Mouse (Mus musculus) liver, postnatal 0 days (tissue): ENCODE data around the gene Map4k4. TPM values are rescaled to one million over a fixed set of nuclear protein-coding genes. Genes with fewer than 3 reads are reported as not detected.
A peak's percentile ranks its signal among the peaks of the same experiment; 100 is the strongest.

Source experiments
- ATAC-seq: fragments of 200-750 bp; cut with Nextera tagmentation; 2 replicates; pipeline ENCODE4 v1.8.0; 2017; ENCODE audit warnings: mild to moderate bottlenecking, moderate library complexity
- DNase-seq: peaks from one replicate; pipeline ENCODE4 v3.0.0-alpha.2; 2016
- H3K27ac ChIP-seq: fragments of 300-500 bp; sonication (generic); 2 replicates; pipeline ENCODE4 v1.5.1; 2014; ENCODE audit warnings: antibody characterized with exemption, moderate library complexity, mild to moderate bottlenecking, low read depth
- H3K27me3 ChIP-seq: fragments of 300-500 bp; sonication (generic); 2 replicates; pipeline ENCODE4 v1.6.1; 2014; ENCODE audit warnings: low read length, control low read depth, mixed read lengths; ENCODE audit not compliant: insufficient read depth
- H3K36me3 ChIP-seq: fragments of 300-500 bp; sonication (generic); replicated peaks from 2 replicates; pipeline ENCODE4 v1.6.1; 2014; ENCODE audit warnings: mild to moderate bottlenecking, control low read depth, low read length, moderate library complexity, mixed read lengths; ENCODE audit not compliant: insufficient read depth
- H3K4me1 ChIP-seq: fragments of 300-500 bp; sonication (generic); 2 replicates; pipeline ENCODE4 v1.6.1; 2014; ENCODE audit warnings: antibody characterized with exemption, mild to moderate bottlenecking, control low read depth; ENCODE audit not compliant: insufficient read depth
- H3K4me2 ChIP-seq: fragments of 300-500 bp; sonication (generic); 2 replicates; pipeline ENCODE4 v1.6.1; 2014; ENCODE audit warnings: low read depth, mild to moderate bottlenecking, low read length, moderate library complexity, mixed read lengths
- H3K4me3 ChIP-seq: fragments of 300-500 bp; sonication (generic); 2 replicates; pipeline ENCODE4 v1.5.1; 2014; ENCODE audit warnings: low read depth, low read length
- H3K9ac ChIP-seq: fragments of 300-500 bp; sonication (generic); replicated peaks from 2 replicates; pipeline ENCODE4 v1.6.1; 2014; ENCODE audit warnings: mild to moderate bottlenecking, moderate library complexity
- H3K9me3 ChIP-seq: fragments of 300-500 bp; sonication (generic); 2 replicates; pipeline ENCODE4 v1.6.1; 2016; ENCODE audit warnings: mild to moderate bottlenecking, control low read depth, low read length, mixed read lengths
- CTCF ChIP-seq: sonication (generic); IDR thresholded peaks from 2 replicates; pipeline ENCODE4 v1.5.1; 2016; ENCODE audit warnings: antibody characterized with exemption, low read depth
- EP300 ChIP-seq: IDR thresholded peaks from 2 replicates; pipeline ENCODE4 v1.6.1; 2016; ENCODE audit warnings: antibody characterized with exemption, low read depth, mild to moderate bottlenecking
- WGBS: fragments of 180-500 bp; shearing (Covaris S2); extraction: QIAGEN DNeasy Blood & Tissue Kit; methylation state at CpG from one replicate; pipeline ENCODE4 v1.1.7; 2014; ENCODE audit not compliant: insufficient replicate concordance; 5-methylcytosine and 5-hydroxymethylcytosine counted together
- polyA plus RNA-seq: library from polyadenylated mRNA; unstranded; fragments of >200 nt; fragmentation: Nextera tagmentation; extraction: Ambion mirVana; gene quantifications from 2 replicates; pipeline ENCODE4 v1.2.1, GENCODE M21; 2015

Gene Map4k4
- polyA plus RNA-seq, 1 experiment from 2014 or later, result 4.2 TPM

DNA sequence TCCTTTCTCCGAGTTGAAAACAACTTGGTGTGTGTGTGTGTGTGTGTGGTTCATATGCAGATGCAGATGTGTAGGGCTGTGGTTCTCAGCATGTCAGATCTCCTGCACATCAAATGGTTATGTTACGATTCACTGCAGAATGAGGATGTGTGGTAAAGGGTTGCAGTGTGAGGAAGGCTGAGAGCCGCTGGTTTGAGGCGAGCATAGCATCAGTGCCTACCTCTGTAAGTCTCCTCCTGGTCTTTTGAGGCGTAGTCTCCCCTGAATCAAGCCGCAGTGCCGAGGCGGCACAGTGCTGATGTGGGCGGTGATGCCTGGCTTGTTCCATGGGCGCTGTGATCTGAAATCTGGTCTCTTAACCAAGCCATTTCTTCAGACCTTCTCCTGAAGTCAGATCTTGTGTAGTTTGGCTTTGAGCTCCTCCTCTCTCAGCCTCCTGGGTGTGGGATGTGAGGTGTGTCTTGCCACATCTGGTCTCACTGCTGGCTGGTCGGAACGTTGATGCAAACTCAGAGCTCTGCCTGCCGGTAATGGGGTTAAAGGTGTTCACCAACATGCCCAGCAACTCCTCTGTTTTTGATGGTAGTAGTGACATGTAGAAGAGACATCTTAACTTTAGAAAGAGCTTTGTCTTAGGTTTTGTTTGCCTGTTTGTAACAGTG lies 17.3 kb downstream of the Map4k4 start:
- no peaks in the 10 kb centered on the region; the same call in 1 of the 2 replicates for H3K36me3 ChIP-seq
- no peak for DNase-seq
- WGBS, result 71% methylated on average over 13 of the region's 13 CpGs
- H3K4me2 ChIP-seq, result no peak overlapping the region
- peaks cover 39% of the 10 kb centered on the region for H3K4me1 ChIP-seq
- H3K9me3 ChIP-seq, result no peaks in the 10 kb centered on the region
- TF ChIP-seq EP300 (no peak), CTCF (no peak)
- H3K27me3 ChIP-seq, result no peaks in the 10 kb centered on the region
- ATAC-seq, result no peak
- no peak overlapping the region for H3K4me3 ChIP-seq
- H3K9ac ChIP-seq, result no peak overlapping the region
- H3K27ac ChIP-seq, result no peak overlapping the region

DNA sequence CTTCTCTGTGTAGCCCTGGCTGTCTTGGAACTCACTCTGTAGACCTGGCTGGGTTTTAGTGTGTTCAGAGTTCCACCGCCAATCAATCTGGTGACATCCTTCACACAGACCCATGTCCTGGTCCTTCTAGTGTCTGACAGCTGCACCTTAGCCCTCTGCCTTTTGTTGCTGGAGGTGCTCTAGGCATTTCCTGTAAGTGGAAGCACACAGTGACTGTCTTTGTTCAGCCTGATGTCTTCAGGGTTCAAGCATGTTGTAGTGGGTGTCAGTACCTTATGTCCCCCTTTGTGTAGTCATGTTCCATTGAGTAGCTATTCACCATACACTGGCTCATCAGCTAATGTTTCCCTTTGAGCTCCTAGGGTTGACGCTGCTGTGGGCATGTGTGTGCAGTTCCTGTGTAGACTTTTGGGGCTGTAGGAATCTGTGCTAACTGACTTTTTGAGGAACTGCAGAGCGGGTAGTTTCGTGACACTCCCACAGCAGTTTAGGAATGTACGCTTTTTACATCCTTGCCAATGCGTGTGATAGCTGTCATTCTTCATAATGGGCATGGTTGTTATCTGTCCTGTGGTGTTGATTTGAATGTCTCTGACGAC lies 17.9 kb downstream of the Map4k4 start:
- TF ChIP-seq CTCF (no peak), EP300 (no peak)
- 43% methylated on average over 7 of the region's 7 CpGs for WGBS

DNA sequence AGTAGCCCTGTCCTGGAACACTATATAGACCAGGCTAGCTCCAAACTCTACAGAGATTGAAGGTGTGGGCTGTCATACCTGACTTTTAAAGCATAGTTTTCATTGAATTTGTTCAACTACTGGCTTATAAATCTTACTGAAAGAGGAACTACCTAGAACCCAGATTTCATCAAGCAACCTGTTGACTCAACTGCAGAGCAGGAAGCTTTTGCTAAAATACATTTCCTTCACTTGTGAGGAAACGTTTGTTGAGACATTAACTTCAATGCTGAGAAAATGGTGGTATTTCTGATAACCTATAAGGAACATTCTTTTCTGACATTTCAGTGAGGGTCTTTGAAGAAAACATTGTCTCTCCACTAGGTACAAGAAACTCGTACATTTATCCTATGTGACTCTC lies 19.9 kb downstream of the Map4k4 start:
- peaks cover 57% of the 10 kb centered on the region for H3K4me1 ChIP-seq
- DNase-seq (no peak), ATAC-seq (no peak)
- H3K9me3 ChIP-seq, result no peaks in the 10 kb centered on the region
- H3K9ac ChIP-seq, result no peak overlapping the region
- peak overlapping the region; percentile 36 for H3K27ac ChIP-seq
- WGBS, result 39% methylated on average over 2 of the region's 2 CpGs
- no peak overlapping the region for H3K4me3 ChIP-seq
- H3K4me2 ChIP-seq, result 0 out of 2 replicates have a peak overlapping the region, but pooled peaks have one; percentile 29
- no peaks in the 10 kb centered on the region for H3K36me3 ChIP-seq
- no peaks in the 10 kb centered on the region for H3K27me3 ChIP-seq
- TF ChIP-seq CTCF, result no peak
- TF ChIP-seq EP300, result peak; percentile 47; the same call in 1 of the 2 replicates

More for the DNA sequence above, 17.9 kb downstream of the Map4k4 start:
- Histone ChIP-seq H3K9me3 (no peaks in the 10 kb centered on the region), H3K4me1 (peaks cover 45% of the 10 kb centered on the region), H3K4me3 (no peak overlapping the region), H3K27me3 (no peaks in the 10 kb centered on the region), H3K9ac (no peak overlapping the region), H3K36me3 (no peaks in the 10 kb centered on the region; the same call in 1 of the 2 replicates), H3K27ac (no peak overlapping the region), H3K4me2 (no peak overlapping the region)
- ATAC-seq, result no peak
- DNase-seq, result no peak

DNA sequence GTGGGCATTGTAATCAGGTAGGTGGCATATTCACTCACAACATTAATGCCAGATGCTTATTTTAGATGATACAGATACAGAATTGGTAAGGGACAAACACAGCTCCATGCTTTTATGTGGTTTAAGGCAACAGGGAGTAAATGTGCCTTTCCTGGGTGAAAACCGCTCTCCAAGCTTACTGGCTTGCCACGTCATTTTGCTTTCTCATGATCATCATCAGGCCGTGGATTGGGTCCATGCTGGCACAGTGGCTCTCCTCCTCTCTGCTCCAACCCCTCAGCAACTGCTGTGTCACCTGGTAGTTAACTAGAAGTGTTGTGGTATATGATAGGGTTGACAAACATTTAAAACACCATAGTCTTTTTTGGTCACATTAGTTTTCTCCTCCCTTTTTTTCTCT lies 21.3 kb downstream of the Map4k4 start:
- Histone ChIP-seq H3K9ac (no peak overlapping the region), H3K4me2 (no peak overlapping the region), H3K27me3 (no peaks in the 10 kb centered on the region), H3K4me1 (peaks cover 61% of the 10 kb centered on the region), H3K4me3 (no peak overlapping the region), H3K27ac (0 out of 2 replicates have a peak overlapping the region, but pooled peaks have one; percentile 1), H3K9me3 (no peaks in the 10 kb centered on the region), H3K36me3 (no peaks in the 10 kb centered on the region)
- DNase-seq, result no peak
- ATAC-seq, result no peak
- WGBS, result 68% methylated on average over 3 of the region's 3 CpGs
- TF ChIP-seq EP300, result no peak
- no peak for TF ChIP-seq CTCF

GRCm38 (mm10) chr1:39922714-39923113 lies 22.0 kb downstream of the Map4k4 start:
- H3K27ac ChIP-seq, result peak overlapping the region; percentile 67
- TF ChIP-seq EP300, result no peak
- TF ChIP-seq CTCF, result no peak
- no peaks in the 10 kb centered on the region for H3K36me3 ChIP-seq
- H3K9me3 ChIP-seq, result no peaks in the 10 kb centered on the region
- 17% methylated on average over 8 of the region's 8 CpGs for WGBS
- peak overlapping the region; percentile 55 for H3K4me2 ChIP-seq
- DNase-seq, result no peak
- no peak overlapping the region for H3K4me3 ChIP-seq
- peak; percentile 53 for ATAC-seq
- H3K27me3 ChIP-seq, result no peaks in the 10 kb centered on the region
- H3K4me1 ChIP-seq, result peaks cover 66% of the 10 kb centered on the region
- H3K9ac ChIP-seq, result no peak overlapping the region

- peak; percentile 21; the same call in 1 of the 2 replicates for ATAC-seq
- TF ChIP-seq CTCF (peak; percentile 22; the same call in 1 of the 2 replicates), EP300 (no peak)
- H3K9me3 ChIP-seq, result no peaks in the 10 kb centered on the region
- no peak for DNase-seq
- WGBS, result 22% methylated on average over 15 of the region's 15 CpGs
- H3K4me2 ChIP-seq, result peak overlapping the region; percentile 55
- H3K4me1 ChIP-seq, result peaks cover 56% of the 10 kb centered on the region
- no peak overlapping the region for H3K4me3 ChIP-seq
- H3K27me3 ChIP-seq, result no peaks in the 10 kb centered on the region
- H3K36me3 ChIP-seq, result no peaks in the 10 kb centered on the region
- peak overlapping the region; percentile 67 for H3K27ac ChIP-seq
- no peak overlapping the region for H3K9ac ChIP-seq
Observed at GRCm38 (mm10) chr1:39923395-39924337, 23.0 kb downstream of the Map4k4 start.
